Mouse (Mus musculus): Measurements from ENCODE around the gene Eef1akmt1.

Gene Eef1akmt1

DNA sequence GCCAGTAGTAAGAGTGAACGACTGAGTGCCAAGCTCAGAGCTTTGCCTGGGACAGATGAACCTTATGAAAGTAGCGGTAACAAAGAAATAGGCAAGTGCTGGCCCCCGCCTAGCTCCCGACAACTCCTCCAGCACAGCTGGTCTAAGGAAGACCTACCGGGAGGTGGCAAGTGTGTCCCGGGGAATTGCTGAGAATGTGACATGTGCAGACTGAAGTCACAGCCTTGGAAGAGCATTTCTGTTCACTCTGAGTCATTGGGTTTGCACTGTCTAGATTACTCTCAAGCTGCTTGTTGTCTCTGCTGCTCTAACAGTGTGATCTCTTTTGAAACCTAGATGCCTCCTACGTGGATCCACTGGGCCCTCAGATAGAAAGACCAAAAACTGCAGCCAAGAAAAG lies 54.4 kb downstream of the Eef1akmt1 start:
- no peak for DNase-seq

DNA sequence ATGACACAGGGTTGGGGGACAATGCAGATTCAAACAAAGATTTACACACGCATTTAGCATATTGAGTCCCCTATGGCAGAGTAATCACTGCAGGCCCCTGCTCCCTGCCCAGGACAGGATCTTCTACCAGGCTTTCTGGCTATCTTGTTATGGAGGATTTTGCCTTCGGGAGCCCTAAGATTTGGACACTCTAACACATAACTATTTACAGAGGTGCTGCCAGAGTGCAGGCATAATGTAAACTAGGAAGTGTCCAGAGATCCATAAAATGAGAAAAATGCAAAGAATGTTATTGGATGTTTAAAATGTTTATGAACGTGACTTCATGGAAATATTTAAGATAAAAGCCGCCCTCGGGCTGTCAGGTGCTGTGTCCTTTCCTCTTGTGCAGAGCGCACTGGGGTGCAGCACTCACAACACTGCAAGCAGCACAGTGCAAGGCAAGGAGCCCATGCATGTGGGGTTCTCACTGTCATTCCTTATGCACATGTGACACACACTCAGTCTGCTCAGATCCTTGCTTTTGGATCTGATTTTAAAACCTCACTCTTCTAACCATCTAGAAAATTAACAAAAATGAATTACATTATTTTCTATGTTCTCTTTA lies 56.2 kb downstream of the Eef1akmt1 start:
- DNase-seq = no peak

DNA sequence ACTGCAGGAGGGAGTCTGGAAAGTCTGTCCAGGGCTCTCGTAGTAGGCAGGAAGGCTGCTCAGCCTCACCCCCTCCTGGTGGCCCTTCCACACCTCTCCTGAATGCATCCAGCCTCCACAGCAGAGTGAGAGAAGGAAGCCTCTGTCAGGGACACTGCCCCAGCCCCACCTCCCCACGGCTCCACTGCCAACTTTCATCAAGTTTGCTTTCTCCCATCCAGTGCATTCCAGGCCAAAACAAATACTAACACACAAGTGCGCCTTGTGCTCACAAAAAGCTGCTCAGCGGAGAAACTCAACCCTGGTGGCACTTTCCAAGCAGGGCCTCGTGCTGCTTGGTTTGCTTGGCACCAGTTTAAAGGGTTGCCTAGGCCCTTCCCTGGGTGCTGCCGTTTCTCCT lies 61.9 kb downstream of the Eef1akmt1 start:
- DNase-seq = no peak

DNA sequence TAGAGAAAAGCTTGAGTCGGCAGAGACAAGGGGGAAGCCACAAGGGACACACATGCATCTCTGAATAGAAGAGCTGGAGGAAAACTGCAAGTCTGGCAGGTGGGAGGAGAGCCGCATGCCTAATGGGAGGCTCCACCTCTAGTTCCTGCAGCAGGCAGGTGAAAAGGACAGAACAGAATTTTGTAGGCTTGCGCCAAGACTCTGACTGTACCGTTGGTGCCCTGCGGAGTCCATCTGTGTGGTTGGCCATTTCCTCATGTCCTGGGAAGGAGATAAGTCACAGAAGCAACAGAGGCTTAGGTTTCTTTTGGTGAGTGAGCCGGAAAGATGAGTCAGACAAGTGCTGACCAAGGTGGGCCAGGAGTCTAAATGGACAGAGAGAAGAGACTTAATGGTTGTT lies 67.7 kb downstream of the Eef1akmt1 start:
- DNase-seq = no peak

Measured in kidney, postnatal 25 days (tissue).